Mouse (Mus musculus): ENCODE results near the gene Gm21969. TPM values are rescaled to one million over a fixed set of nuclear protein-coding genes. Genes with fewer than 3 reads are reported as not detected.

Gm21969 gene
- polyA plus RNA-seq (2012; rRNA removed): not detected in 2 replicates

GRCm38 (mm10) chr4:139602357-139603244 is at the start of gene Gm21969:
TSS of gene Gm21969 (plus strand) at chr4:139603186.
- whole genome bisulfite sequencing: 52% methylated on average over 14 of the region's 14 CpGs
- no peak for DNase-seq (ENCODE audit: low read depth, low spot score)

DNA sequence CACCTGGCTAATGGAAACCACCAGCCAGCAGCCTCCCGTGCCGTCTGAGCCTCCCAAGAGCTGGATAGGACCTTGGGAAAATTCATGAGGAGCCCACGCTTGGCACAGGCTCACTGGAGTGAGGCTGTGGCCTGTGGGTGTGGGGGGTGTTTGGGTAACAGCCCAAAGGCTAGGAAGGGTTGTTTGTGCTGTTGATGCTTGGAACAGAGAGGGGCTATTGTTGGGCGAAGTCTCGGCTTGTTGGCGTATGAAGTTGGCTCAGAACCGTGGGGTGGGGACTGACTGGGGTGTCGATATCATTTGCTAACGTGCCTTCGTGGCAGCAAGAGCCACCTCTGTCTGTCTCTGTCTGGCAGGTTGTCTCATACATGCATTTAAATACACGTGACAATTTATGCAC is 47.8 kb upstream of the Gm21969 start:
- WGBS: 90% methylated on average over 11 of the region's 11 CpGs

GRCm38 (mm10) chr4:139555951-139556350 is 47.0 kb upstream of the Gm21969 start:
- 72% methylated on average over 19 of the region's 19 CpGs for WGBS

More for the DNA sequence above, 47.8 kb upstream of the Gm21969 start:
- no peak for DNase-seq (ENCODE audit: low read depth, low spot score)

DNA sequence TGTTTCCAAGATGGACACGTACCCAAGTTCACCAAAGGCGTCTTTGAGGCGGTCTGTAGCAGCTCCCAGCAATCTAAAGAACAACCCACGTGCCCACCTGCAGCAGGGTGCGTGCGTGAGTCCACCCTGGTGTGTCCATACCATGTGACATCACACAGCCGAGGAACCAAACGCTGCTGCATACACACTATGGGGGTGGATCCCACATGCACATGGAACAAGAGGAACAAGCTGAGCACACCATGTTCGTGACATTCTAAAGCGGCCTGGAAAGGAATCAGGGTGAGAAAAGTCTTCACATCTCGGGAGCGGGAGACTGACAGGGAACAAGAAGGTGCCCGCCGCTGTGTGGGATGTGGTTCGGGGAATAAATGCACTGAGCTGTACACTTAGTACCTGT is 34.6 kb upstream of the Gm21969 start:
- WGBS: 84% methylated on average over 15 of the region's 15 CpGs
- DNase-seq (ENCODE audit: low read depth, low spot score): no peak

More at GRCm38 (mm10) chr4:139555951-139556350, 47.0 kb upstream of the Gm21969 start:
- DNase-seq (ENCODE audit: low read depth, low spot score): no peak

DNA sequence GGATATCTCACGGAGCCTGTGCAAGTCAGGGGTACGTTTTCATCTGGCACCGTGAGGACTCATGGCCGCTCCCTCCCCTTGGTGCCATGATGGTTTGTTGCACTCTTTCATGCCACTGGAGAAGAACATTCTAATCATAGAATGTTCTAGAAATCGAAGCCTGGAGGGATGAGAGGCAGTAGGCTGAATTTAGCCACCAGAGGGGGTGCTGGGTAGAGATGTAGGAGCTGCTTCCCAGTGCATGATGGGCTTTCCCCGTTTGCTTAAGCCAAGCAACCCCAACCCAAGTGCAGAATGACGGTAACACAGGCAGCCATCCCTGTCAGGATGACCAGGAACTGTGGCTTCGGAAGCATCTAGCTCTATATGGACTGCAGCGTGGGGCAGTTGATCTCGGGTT is 32.2 kb upstream of the Gm21969 start:
- DNase-seq (ENCODE audit: low read depth, low spot score): no peak
- WGBS: 64% methylated on average over 10 of the region's 10 CpGs

GRCm38 (mm10) chr4:139572928-139573512 is 30.0 kb upstream of the Gm21969 start:
- DNase-seq (ENCODE audit: low read depth, low spot score): no peak
- WGBS: 90% methylated on average over 12 of the region's 12 CpGs

DNA sequence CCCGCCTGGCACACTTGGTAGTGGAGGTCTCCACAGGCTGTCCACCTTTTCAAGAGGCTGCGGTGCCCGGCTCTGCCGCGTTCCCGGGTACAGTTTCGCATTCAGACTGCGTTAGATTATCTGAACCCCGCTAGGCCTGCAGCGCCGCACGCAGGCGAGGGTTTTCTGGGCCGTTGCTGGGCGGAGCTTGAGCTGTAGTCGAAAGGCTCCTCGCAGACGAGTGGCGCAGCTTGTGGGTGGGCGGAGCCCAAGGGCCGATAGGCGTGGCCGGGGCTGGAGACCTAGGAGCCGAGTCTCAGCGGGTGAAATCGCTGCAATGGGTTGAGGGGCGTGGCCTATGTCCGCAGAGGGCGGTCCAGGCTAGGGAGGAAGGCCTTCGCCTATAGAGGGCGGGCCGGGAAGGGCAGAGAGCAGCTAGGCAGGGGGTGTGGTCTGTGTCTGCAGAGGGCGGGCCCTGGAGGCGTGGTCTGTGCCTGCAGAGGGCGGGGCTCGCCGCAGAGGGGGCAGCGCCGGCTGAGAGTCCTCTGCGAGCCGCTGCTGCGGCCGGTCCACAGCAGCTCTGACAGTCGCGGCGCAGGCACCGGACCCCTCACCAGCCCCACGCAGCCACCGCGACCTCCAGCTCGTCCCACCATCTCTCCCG is 28.7 kb upstream of the Gm21969 start:
- peak; percentile 96 for DNase-seq (ENCODE audit: low read depth, low spot score)
- under 1% methylated on average over 51 of the region's 52 CpGs for WGBS

GRCm38 (mm10) chr4:139574799-139575672 is 27.9 kb upstream of the Gm21969 start:
- under 1% methylated on average over 111 of the region's 111 CpGs for WGBS
- no peak for DNase-seq (ENCODE audit: low read depth, low spot score)

DNA sequence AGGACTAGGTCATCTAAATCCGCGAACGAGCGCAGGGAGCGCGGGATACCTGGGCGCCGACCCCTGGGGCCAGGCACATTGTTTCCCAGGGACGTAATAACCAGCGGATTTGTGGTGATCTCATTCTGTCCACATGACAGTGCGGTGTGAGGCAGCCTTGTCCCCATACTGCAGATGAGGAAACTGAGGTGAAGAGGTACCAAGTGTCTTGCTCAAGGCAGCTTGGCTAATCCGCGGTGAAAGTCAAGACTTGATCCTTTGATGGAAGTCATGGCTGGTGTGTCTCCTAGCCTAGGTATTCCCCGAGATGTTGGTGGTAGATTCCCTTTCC is 27.3 kb upstream of the Gm21969 start:
- no peak for DNase-seq (ENCODE audit: low read depth, low spot score)
- 6% methylated on average over 14 of the region's 14 CpGs for WGBS

DNA sequence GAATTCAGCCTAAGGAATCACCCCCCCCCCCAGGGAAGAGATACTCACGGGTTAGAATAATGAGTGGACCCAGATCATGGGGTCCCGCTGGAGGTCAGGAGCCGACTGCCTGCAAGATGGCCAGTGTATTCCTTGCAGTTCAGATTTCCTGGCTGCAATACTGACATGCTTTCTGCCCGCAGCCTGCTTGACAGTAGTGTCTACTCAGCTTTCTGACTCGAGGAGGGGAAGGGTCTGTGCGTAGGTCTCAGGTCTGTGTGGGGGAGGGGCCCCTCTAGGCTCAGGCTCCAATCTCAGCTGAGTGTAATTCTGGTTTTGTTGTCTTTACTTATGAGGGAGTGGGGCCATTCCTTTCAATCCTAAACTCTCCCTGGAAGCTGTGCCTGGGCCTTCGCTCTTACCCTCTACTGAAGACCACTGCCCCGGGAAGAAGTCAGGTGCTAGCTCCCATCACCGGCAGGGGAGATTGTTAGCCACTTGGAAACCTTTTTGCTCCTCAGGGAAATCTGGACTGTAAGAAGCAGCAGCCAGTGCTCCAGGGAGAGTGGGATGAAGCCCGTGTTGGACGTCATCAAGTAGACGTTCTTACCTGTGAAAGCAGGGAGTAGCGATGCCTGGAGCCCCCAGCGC is 26.6 kb upstream of the Gm21969 start:
- 34% methylated on average over 14 of the region's 14 CpGs for WGBS

GRCm38 (mm10) chr4:139577006-139577405 is 26.0 kb upstream of the Gm21969 start:
- 36% methylated on average over 7 of the region's 7 CpGs for WGBS
- no peak for DNase-seq (ENCODE audit: low read depth, low spot score)

More for the DNA sequence above, 26.6 kb upstream of the Gm21969 start:
- no peak for DNase-seq (ENCODE audit: low read depth, low spot score)

DNA sequence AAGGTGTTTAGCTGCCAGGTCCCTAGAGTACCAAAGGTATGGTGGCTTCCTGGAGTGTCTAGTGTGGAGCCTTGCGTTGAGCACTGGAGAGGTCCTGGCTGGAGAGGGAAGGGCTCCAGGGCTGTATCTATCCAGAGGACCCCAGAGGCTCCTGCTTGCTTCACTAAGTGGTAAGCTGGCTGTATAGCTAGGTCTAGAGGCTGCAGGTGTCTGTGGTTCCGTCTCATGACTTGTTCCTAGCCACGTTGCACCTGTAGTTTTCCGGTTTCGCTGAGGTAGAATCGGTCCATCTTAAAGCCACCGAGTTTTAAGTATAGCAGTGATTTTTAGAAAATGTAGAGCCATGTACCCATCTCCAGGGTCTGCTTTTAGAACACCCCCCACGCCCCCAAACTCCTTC is 24.6 kb upstream of the Gm21969 start:
- WGBS: 55% methylated on average over 8 of the region's 8 CpGs
- no peak for DNase-seq (ENCODE audit: low read depth, low spot score)

DNA sequence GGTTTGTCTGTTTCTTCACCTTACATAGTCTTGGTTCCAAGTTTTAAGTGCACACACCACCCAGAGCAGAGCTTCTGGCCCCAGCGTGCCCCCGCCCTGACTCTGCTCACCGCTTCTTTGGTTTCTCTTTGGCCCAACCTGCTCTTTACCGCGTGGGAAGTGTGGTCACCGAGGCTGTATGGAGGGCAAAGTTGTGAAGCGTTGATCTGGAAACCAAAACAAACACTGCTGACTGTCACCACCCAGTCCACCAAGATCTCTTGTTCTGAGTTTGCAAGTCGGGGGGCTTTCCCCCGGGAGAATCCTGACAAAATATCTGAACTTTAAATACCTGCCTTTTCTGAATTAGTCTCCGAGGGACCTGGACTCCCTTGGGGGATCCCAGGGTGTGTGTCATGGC is 24.0 kb upstream of the Gm21969 start:
- DNase-seq (ENCODE audit: low read depth, low spot score): no peak
- WGBS: 5% methylated on average over 10 of the region's 10 CpGs

- WGBS: 10% methylated on average over 6 of the region's 6 CpGs
- DNase-seq (ENCODE audit: low read depth, low spot score): no peak
Observed at GRCm38 (mm10) chr4:139579466-139579865, 23.5 kb upstream of the Gm21969 start.

GRCm38 (mm10) chr4:139580663-139581336 is 22.2 kb upstream of the Gm21969 start:
- no peak for DNase-seq (ENCODE audit: low read depth, low spot score)

GRCm38 (mm10) chr4:139581427-139582051 is 21.4 kb upstream of the Gm21969 start:
- 4% methylated on average over 6 of the region's 6 CpGs for WGBS
- DNase-seq (ENCODE audit: low read depth, low spot score): no peak

More at GRCm38 (mm10) chr4:139580663-139581336, 22.2 kb upstream of the Gm21969 start:
- whole genome bisulfite sequencing: 8% methylated on average over 15 of the region's 15 CpGs

DNA sequence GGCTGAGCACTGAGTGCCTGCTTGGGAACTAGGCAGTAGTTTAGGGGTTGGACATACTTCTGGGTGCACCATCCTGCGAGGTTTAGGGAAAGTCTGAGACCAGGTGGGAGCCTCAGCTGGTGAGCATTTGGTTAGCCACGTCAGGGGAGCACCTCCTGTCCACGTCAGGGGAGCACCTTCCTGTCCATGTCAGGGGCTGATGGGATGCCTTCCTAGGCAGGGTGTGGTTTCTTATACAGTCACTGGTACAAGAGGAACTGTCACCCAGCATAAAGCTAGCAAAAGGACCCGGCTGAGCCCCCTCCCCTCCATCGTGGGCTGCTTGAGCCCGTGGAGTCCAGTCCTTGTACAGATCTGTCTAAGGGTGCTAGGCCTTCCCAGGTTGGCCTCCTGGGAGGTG is 20.6 kb upstream of the Gm21969 start:
- no peak for DNase-seq (ENCODE audit: low read depth, low spot score)
- WGBS: 50% methylated on average over 6 of the region's 6 CpGs

GRCm38 (mm10) chr4:139582903-139583302 is 20.1 kb upstream of the Gm21969 start:
- WGBS: 51% methylated on average over 3 of the region's 3 CpGs

More at GRCm38 (mm10) chr4:139582903-139583302, 20.1 kb upstream of the Gm21969 start:
- no peak for DNase-seq (ENCODE audit: low read depth, low spot score)
